Mouse (Mus musculus) hindbrain, embryonic 11.5 days (tissue): ENCODE measurements around the gene Fancd2. TPM values are rescaled to one million over a fixed set of nuclear protein-coding genes. Genes with fewer than 3 reads are reported as not detected.
A peak's percentile ranks its signal among the peaks of the same experiment; 100 is the strongest.

Experiments used
- ATAC-seq: fragments of 200-750 bp; cut with Nextera tagmentation; 2 replicates; pipeline ENCODE4 v1.8.0; 2017; ENCODE audit warnings: mild to moderate bottlenecking, moderate TSS enrichment, moderate library complexity; ENCODE audit not compliant: low FRiP score
- DNase-seq: peaks from one replicate; pipeline ENCODE4 v3.0.0-alpha.2; 2015; ENCODE audit warnings: low spot score
- H3K27ac ChIP-seq: fragments of 300-500 bp; sonication (generic); 2 replicates; pipeline ENCODE4 v1.5.1; 2014; ENCODE audit warnings: mild to moderate bottlenecking, low read depth, low read length
- H3K27me3 ChIP-seq: fragments of 300-500 bp; sonication (generic); 2 replicates; pipeline ENCODE4 v1.6.1; 2014; ENCODE audit warnings: mild to moderate bottlenecking, low read length, moderate library complexity, mixed read lengths; ENCODE audit not compliant: control insufficient read depth, insufficient read depth
- H3K36me3 ChIP-seq: fragments of 300-500 bp; sonication (generic); 2 replicates; pipeline ENCODE4 v1.6.1; 2014; ENCODE audit warnings: mild to moderate bottlenecking, low read length, moderate library complexity, mixed read lengths; ENCODE audit not compliant: control insufficient read depth, insufficient read depth
- H3K4me1 ChIP-seq: fragments of 300-500 bp; sonication (generic); replicated peaks from 2 replicates; pipeline ENCODE4 v1.6.1; 2014; ENCODE audit warnings: low read length, mixed read lengths; ENCODE audit not compliant: control insufficient read depth, insufficient read depth
- H3K4me2 ChIP-seq: fragments of 300-500 bp; sonication (generic); replicated peaks from 2 replicates; pipeline ENCODE4 v1.6.1; 2014; ENCODE audit warnings: mild to moderate bottlenecking, low read depth, low read length
- H3K4me3 ChIP-seq: fragments of 300-500 bp; sonication (generic); 2 replicates; pipeline ENCODE4 v1.5.1; 2014; ENCODE audit warnings: low read depth, low read length
- H3K9ac ChIP-seq: fragments of 300-500 bp; sonication (generic); 2 replicates; pipeline ENCODE4 v1.6.1; 2014; ENCODE audit warnings: low read depth, low read length
- H3K9me3 ChIP-seq: fragments of 300-500 bp; sonication (generic); 2 replicates; pipeline ENCODE4 v1.6.1; 2016; ENCODE audit warnings: low read length; ENCODE audit not compliant: control insufficient read depth
- WGBS: fragments of 180-500 bp; shearing (Covaris S2); extraction: QIAGEN DNeasy Blood & Tissue Kit; methylation state at CpG from one replicate; pipeline ENCODE4 v1.1.7; 2014; 5-methylcytosine and 5-hydroxymethylcytosine counted together
- polyA plus RNA-seq: library from polyadenylated mRNA; unstranded; fragments of >200 nt; fragmentation: Nextera tagmentation; extraction: Ambion mirVana; gene quantifications from 2 replicates; pipeline ENCODE4 v1.2.1, GENCODE M21; 2014

Gene Fancd2
- 10.8 and 14.3 TPM in 2 replicates for polyA plus RNA-seq

DNA sequence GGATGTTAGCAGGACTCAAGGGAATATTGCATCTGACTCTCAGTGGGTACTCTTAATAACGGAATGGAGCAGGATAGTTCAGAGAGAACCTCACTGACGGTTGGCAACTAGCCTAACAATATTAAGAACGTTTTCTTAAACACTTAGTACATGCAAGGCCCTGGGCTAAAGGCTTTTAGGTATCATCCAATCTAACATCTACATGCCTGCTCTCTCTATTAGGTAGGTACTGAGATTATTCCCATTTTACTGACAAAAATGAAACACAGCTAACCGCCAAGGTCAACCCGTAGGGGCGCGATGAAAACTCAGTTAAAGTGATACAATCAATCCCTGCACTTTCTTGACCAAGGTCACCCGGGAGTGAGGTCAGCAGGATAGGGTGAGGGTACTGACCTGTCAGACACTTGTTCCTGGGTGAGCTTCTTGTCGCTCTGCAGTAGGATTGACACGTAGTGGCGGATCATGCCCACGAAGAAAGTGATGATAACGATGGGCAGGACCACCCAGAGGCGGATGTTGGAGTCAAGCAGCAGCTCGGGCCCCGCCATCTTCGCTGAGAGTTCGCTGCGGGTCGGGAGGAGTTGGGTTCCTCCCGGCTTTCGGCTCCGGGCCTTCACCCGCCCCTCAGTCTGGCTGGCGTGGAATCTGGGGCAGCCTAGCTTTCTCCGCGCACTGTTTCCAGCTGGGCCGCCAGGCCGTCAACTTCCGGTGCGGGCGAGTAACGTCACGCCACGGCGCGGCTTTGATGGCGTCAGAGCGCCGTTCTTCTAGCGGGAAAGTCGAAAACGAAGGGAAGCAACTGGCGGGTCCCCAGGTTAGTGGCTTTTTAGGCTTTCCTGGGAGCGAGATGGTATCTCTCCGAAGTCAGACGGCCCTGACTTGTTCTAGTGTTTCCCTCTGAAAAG, at the start of gene Fancd2, which contains the start of gene Emc3:
Gene Fancd2 (plus strand): TSS at position 751 of the 908 bp plus-strand sequence.
Gene Emc3 (minus strand): TSS at position 721 of the 908 bp plus-strand sequence.
- Histone ChIP-seq H3K36me3 (no peaks in the 10 kb centered on the region), H3K27me3 (no peaks in the 10 kb centered on the region), H3K9me3 (no peaks in the 10 kb centered on the region), H3K9ac (peak within 1 kb of the TSS; percentile 92), H3K4me2 (peak within 1 kb of the TSS; percentile 67), H3K4me3 (peak within 1 kb of the TSS; percentile 91), H3K4me1 (peaks cover 3% of the 10 kb centered on the region; the same call in 1 of the 2 replicates), H3K27ac (peak within 1 kb of the TSS; percentile 30; the same call in 1 of the 2 replicates)
- under 1% methylated on average over 47 of the region's 47 CpGs for WGBS
- DNase-seq (peak; percentile 97), ATAC-seq (peak; percentile 93)

DNA sequence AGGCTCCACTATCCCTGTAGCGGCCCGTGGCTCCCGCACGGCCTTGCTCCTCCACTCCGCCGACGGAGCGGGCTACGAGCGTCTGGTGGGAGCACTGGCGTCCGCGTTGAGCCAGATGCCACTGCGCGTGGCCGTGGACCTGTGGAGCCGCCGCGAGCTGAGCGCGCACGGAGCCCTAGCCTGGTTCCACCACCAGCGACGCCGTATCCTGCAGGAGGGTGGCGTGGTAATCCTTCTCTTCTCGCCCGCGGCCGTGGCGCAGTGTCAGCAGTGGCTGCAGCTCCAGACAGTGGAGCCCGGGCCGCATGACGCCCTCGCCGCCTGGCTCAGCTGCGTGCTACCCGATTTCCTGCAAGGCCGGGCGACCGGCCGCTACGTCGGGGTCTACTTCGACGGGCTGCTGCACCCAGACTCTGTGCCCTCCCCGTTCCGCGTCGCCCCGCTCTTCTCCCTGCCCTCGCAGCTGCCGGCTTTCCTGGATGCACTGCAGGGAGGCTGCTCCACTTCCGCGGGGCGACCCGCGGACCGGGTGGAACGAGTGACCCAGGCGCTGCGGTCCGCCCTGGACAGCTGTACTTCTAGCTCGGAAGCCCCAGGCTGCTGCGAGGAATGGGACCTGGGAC, 48.9 kb upstream of the Fancd2 start:
- Histone ChIP-seq H3K9ac (peak overlapping the region; percentile 78), H3K27ac (peak overlapping the region; percentile 90), H3K4me1 (peaks cover 3% of the 10 kb centered on the region; the same call in 1 of the 2 replicates), H3K27me3 (no peaks in the 10 kb centered on the region), H3K36me3 (no peaks in the 10 kb centered on the region), H3K4me2 (peak overlapping the region; percentile 86), H3K4me3 (peak overlapping the region; percentile 66), H3K9me3 (no peaks in the 10 kb centered on the region)
- DNase-seq (peak; percentile 65), ATAC-seq (peak; percentile 67)
- 2% methylated on average over 64 of the region's 65 CpGs for WGBS

DNA sequence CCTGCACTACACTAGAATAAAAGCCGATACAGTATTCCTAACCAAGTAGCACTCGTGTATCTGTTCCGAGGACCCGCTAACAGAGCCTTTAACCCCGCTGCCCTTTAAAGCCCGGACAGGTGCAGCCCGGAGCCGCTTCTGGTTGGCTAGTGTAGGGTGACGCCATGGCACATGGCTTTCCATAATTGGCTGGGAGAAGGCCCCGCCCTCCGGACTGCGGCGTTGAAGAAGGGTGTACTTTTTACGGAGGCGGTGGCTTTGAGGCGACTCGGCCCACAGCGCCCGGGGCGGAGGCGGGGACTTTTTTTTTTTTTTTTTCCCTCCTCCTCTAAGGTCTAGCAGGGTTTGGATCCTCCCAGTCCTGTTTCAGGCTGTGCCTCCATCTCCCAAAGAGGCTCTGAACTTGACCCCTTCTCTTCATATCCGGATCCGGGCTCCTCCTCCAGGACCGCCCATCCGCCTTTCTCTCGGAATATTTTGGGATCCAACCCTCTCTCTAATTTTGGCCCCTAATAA, 48.3 kb upstream of the Fancd2 start, which contains the start of gene Creld1:
Gene Creld1 (plus strand): TSS at position 198 of the 516 bp plus-strand sequence.
- Histone ChIP-seq H3K27ac (peak within 1 kb of the TSS; percentile 90), H3K4me3 (peak within 1 kb of the TSS; percentile 66), H3K9me3 (no peaks in the 10 kb centered on the region), H3K4me1 (peaks cover 3% of the 10 kb centered on the region; the same call in 1 of the 2 replicates), H3K4me2 (peak within 1 kb of the TSS; percentile 86), H3K36me3 (no peaks in the 10 kb centered on the region), H3K27me3 (no peaks in the 10 kb centered on the region), H3K9ac (peak within 1 kb of the TSS; percentile 78)
- ATAC-seq (peak; percentile 97), DNase-seq (peak; percentile 94)
- under 1% methylated on average over 26 of the region's 26 CpGs for WGBS

DNA sequence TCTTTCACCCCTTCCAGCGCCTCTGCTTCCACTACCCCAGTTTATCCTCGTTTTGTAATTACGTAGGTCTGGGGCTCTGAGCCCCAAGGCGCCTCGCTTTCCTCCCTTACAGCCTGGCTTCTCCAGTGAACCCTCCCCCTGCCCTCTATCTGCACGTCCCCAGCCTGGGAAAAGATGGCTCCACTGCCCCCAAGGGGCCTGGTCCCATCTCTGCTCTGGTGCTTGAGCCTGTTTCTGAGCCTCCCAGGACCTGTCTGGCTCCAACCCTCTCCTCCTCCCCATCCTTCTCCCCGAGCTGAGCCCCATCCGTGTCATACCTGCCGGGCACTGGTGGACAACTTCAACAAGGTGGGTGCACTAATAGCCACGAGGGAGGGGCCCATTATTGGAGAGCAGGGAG, 47.8 kb upstream of the Fancd2 start:
- ATAC-seq: peak; percentile 67
- 12% methylated on average over 10 of the region's 10 CpGs for WGBS
- peak; percentile 61 for DNase-seq

DNA sequence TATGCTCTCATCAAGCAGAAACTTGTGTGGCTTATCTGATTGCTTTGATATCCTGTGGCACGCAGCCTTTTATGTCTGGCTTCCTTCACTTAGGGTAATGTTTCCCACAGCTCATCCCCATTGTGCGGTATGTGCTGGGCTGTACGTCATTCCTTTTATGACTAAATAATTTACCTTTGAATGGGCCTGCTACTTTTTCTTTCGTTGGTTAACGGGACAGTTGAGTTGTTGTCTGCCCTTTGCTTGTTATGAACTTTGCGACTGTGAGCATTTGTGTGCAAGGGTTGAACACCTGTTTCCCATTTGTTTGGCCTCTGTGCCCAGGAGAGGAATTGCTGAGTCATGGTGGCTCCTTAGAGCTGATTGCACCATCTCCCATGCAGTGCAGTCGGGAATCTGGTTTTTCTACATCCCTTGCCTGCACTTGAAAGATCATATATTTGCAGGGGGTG, 44.3 kb upstream of the Fancd2 start:
- no peak overlapping the region for H3K9ac ChIP-seq
- no peak overlapping the region for H3K4me2 ChIP-seq
- H3K36me3 ChIP-seq: peaks cover 3% of the 10 kb centered on the region; the same call in 1 of the 2 replicates
- H3K9me3 ChIP-seq: no peaks in the 10 kb centered on the region
- H3K4me3 ChIP-seq: no peak overlapping the region
- H3K27me3 ChIP-seq: no peaks in the 10 kb centered on the region
- no peak for ATAC-seq
- 60% methylated on average over 7 of the region's 7 CpGs for WGBS
- no peak overlapping the region for H3K27ac ChIP-seq
- peaks cover 3% of the 10 kb centered on the region; the same call in 1 of the 2 replicates for H3K4me1 ChIP-seq
- DNase-seq: no peak

More for the DNA sequence above, 47.8 kb upstream of the Fancd2 start:
- peaks cover 3% of the 10 kb centered on the region; the same call in 1 of the 2 replicates for H3K4me1 ChIP-seq
- H3K27me3 ChIP-seq: no peaks in the 10 kb centered on the region
- H3K9me3 ChIP-seq: no peaks in the 10 kb centered on the region
- H3K4me3 ChIP-seq: peak overlapping the region; percentile 66
- H3K36me3 ChIP-seq: no peaks in the 10 kb centered on the region
- H3K9ac ChIP-seq: peak overlapping the region; percentile 75
- H3K27ac ChIP-seq: peak overlapping the region; percentile 90
- H3K4me2 ChIP-seq: peak overlapping the region; percentile 86

DNA sequence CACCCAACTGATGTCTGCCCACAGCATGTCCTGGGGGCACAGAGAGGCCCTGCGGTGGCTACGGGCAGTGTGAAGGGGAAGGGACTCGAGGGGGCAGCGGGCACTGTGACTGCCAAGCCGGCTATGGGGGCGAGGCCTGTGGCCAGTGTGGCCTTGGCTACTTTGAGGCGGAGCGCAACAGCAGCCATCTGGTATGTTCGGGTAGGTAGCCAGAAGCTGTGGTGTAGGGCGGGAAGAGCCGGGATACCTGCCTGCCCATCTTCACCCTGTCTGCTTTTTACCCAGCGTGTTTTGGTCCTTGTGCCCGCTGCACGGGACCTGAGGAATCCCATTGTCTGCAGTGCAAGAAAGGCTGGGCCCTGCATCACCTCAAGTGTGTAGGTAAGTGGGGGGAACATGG, 42.1 kb upstream of the Fancd2 start:
- H3K9me3 ChIP-seq: no peaks in the 10 kb centered on the region
- DNase-seq (no peak), ATAC-seq (no peak)
- H3K27me3 ChIP-seq: no peaks in the 10 kb centered on the region
- H3K36me3 ChIP-seq: peaks cover 3% of the 10 kb centered on the region; the same call in 1 of the 2 replicates
- no peak overlapping the region for H3K27ac ChIP-seq
- H3K9ac ChIP-seq: no peak overlapping the region
- H3K4me3 ChIP-seq: no peak overlapping the region
- no peak overlapping the region for H3K4me2 ChIP-seq
- H3K4me1 ChIP-seq: no peaks in the 10 kb centered on the region
- 94% methylated on average over 14 of the region's 14 CpGs for WGBS

DNA sequence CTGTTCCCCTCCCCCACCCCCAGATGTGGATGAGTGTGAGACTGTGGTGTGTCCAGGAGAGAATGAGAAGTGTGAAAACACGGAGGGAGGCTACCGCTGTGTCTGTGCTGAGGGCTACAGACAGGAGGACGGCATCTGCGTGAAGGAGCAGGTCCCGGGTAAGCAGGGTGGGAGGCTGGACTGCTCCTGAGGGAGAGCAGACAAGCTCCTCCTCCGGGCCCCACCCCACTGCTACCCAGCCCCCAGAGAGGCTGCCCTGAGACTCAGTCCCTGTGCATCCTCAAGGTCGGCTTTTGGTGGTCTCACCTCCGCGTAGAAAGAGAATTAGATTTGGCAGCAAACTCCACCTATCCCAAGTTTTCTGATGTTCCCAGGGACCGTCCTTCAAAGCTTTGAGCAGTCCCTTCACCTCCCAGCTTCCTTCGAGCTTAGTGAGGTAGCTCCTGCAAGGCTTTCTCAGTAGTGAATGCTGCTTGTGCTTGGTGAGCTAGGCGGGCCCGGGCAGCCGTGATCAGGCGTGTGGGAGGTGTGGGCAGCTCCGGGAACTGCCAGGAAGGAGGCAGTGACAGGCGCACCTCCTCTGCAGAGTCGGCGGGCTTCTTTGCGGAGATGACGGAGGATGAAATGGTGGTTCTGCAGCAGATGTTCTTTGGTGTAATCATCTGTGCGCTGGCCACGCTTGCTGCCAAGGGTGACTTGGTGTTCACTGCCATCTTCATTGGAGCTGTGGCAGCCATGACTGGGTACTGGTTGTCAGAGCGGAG, 39.2 kb upstream of the Fancd2 start:
- no peak overlapping the region for H3K9ac ChIP-seq
- H3K4me3 ChIP-seq: no peak overlapping the region
- DNase-seq (no peak), ATAC-seq (no peak)
- peaks cover 6% of the 10 kb centered on the region for H3K27me3 ChIP-seq
- WGBS: 78% methylated on average over 24 of the region's 24 CpGs
- no peak overlapping the region for H3K27ac ChIP-seq
- H3K4me1 ChIP-seq: 0 out of 2 replicates have a peak, but pooled peaks cover 2% of the 10 kb centered on the region
- H3K9me3 ChIP-seq: no peaks in the 10 kb centered on the region
- H3K4me2 ChIP-seq: no peak overlapping the region
- peaks cover 3% of the 10 kb centered on the region; the same call in 1 of the 2 replicates for H3K36me3 ChIP-seq
